Mouse (Mus musculus) liver, postnatal 0 days (tissue): ENCODE measurements at regions not wholly inside any gene's neighbourhood (a gene's known extent, or its start where the extent isn't known, plus 50 kb on each side); places are given as distances from the start of the nearest gene placed in this dataset.

ENCODE experiments used
- ATAC-seq: fragments of 200-750 bp; cut with Nextera tagmentation; 2 replicates; pipeline ENCODE4 v1.8.0; 2017; ENCODE audit warnings: mild to moderate bottlenecking, moderate library complexity
- DNase-seq: peaks from one replicate; pipeline ENCODE4 v3.0.0-alpha.2; 2016
- H3K27ac ChIP-seq: fragments of 300-500 bp; sonication (generic); 2 replicates; pipeline ENCODE4 v1.5.1; 2014; ENCODE audit warnings: antibody characterized with exemption, moderate library complexity, mild to moderate bottlenecking, low read depth
- H3K27me3 ChIP-seq: fragments of 300-500 bp; sonication (generic); 2 replicates; pipeline ENCODE4 v1.6.1; 2014; ENCODE audit warnings: low read length, control low read depth, mixed read lengths; ENCODE audit not compliant: insufficient read depth
- H3K36me3 ChIP-seq: fragments of 300-500 bp; sonication (generic); replicated peaks from 2 replicates; pipeline ENCODE4 v1.6.1; 2014; ENCODE audit warnings: mild to moderate bottlenecking, control low read depth, low read length, moderate library complexity, mixed read lengths; ENCODE audit not compliant: insufficient read depth
- H3K4me1 ChIP-seq: fragments of 300-500 bp; sonication (generic); 2 replicates; pipeline ENCODE4 v1.6.1; 2014; ENCODE audit warnings: antibody characterized with exemption, mild to moderate bottlenecking, control low read depth; ENCODE audit not compliant: insufficient read depth
- H3K4me2 ChIP-seq: fragments of 300-500 bp; sonication (generic); 2 replicates; pipeline ENCODE4 v1.6.1; 2014; ENCODE audit warnings: low read depth, mild to moderate bottlenecking, low read length, moderate library complexity, mixed read lengths
- H3K4me3 ChIP-seq: fragments of 300-500 bp; sonication (generic); 2 replicates; pipeline ENCODE4 v1.5.1; 2014; ENCODE audit warnings: low read depth, low read length
- H3K9ac ChIP-seq: fragments of 300-500 bp; sonication (generic); replicated peaks from 2 replicates; pipeline ENCODE4 v1.6.1; 2014; ENCODE audit warnings: mild to moderate bottlenecking, moderate library complexity
- H3K9me3 ChIP-seq: fragments of 300-500 bp; sonication (generic); 2 replicates; pipeline ENCODE4 v1.6.1; 2016; ENCODE audit warnings: mild to moderate bottlenecking, control low read depth, low read length, mixed read lengths
- CTCF ChIP-seq: sonication (generic); IDR thresholded peaks from 2 replicates; pipeline ENCODE4 v1.5.1; 2016; ENCODE audit warnings: antibody characterized with exemption, low read depth
- EP300 ChIP-seq: IDR thresholded peaks from 2 replicates; pipeline ENCODE4 v1.6.1; 2016; ENCODE audit warnings: antibody characterized with exemption, low read depth, mild to moderate bottlenecking
- WGBS: fragments of 180-500 bp; shearing (Covaris S2); extraction: QIAGEN DNeasy Blood & Tissue Kit; methylation state at CpG from one replicate; pipeline ENCODE4 v1.1.7; 2014; ENCODE audit not compliant: insufficient replicate concordance; 5-methylcytosine and 5-hydroxymethylcytosine counted together

- no peak overlapping the region for H3K27ac ChIP-seq
- no peaks in the 10 kb centered on the region for H3K9me3 ChIP-seq
- no peaks in the 10 kb centered on the region for H3K27me3 ChIP-seq
- no peak for TF ChIP-seq CTCF
- no peak for TF ChIP-seq EP300
- no peak for ATAC-seq
- DNase-seq: no peak
- H3K4me2 ChIP-seq: no peak overlapping the region
- H3K4me1 ChIP-seq: no peaks in the 10 kb centered on the region
- H3K4me3 ChIP-seq: no peak overlapping the region
- H3K36me3 ChIP-seq: no peaks in the 10 kb centered on the region
- H3K9ac ChIP-seq: no peak overlapping the region
- WGBS: 83% methylated on average over 2 of the region's 2 CpGs
Measured at GRCm38 (mm10) chr16:57888553-57888952, 134.0 kb upstream of the Col8a1 start.

GRCm38 (mm10) chr16:57890135-57890534 is 135.6 kb upstream of the Col8a1 start:
- no peak for ATAC-seq
- Histone ChIP-seq H3K9ac (no peak overlapping the region), H3K36me3 (no peaks in the 10 kb centered on the region), H3K4me3 (no peak overlapping the region), H3K27ac (no peak overlapping the region), H3K27me3 (no peaks in the 10 kb centered on the region), H3K4me2 (no peak overlapping the region), H3K4me1 (no peaks in the 10 kb centered on the region), H3K9me3 (no peaks in the 10 kb centered on the region)
- TF ChIP-seq EP300: no peak
- no peak for TF ChIP-seq CTCF
- no peak for DNase-seq
- WGBS: 75% methylated on average over 5 of the region's 5 CpGs

GRCm38 (mm10) chr16:57893111-57893510 is 138.6 kb upstream of the Col8a1 start:
- Histone ChIP-seq H3K4me2 (no peak overlapping the region), H3K9me3 (no peaks in the 10 kb centered on the region), H3K4me3 (no peak overlapping the region), H3K27me3 (no peaks in the 10 kb centered on the region), H3K36me3 (no peaks in the 10 kb centered on the region), H3K27ac (no peak overlapping the region), H3K9ac (no peak overlapping the region), H3K4me1 (no peaks in the 10 kb centered on the region)
- DNase-seq (no peak), ATAC-seq (no peak)
- 78% methylated on average over 2 of the region's 2 CpGs for WGBS
- TF ChIP-seq EP300 (no peak), CTCF (no peak)

- Histone ChIP-seq H3K4me3 (no peak overlapping the region), H3K27me3 (no peaks in the 10 kb centered on the region), H3K9ac (no peak overlapping the region), H3K4me2 (no peak overlapping the region), H3K36me3 (no peaks in the 10 kb centered on the region), H3K9me3 (no peaks in the 10 kb centered on the region), H3K27ac (no peak overlapping the region), H3K4me1 (no peaks in the 10 kb centered on the region)
- TF ChIP-seq EP300: no peak
- no peak for TF ChIP-seq CTCF
- no peak for DNase-seq
- no peak for ATAC-seq
- 79% methylated on average over 5 of the region's 5 CpGs for WGBS
Measured at GRCm38 (mm10) chr16:57893698-57894352, 139.3 kb upstream of the Col8a1 start.

GRCm38 (mm10) chr16:57901006-57901405 is 146.5 kb upstream of the Col8a1 start:
- no peak overlapping the region for H3K9ac ChIP-seq
- H3K27me3 ChIP-seq: no peaks in the 10 kb centered on the region
- H3K4me1 ChIP-seq: no peaks in the 10 kb centered on the region
- H3K36me3 ChIP-seq: no peaks in the 10 kb centered on the region
- H3K4me2 ChIP-seq: no peak overlapping the region
- H3K9me3 ChIP-seq: no peaks in the 10 kb centered on the region
- no peak overlapping the region for H3K4me3 ChIP-seq
- whole genome bisulfite sequencing: 77% methylated on average over 4 of the region's 4 CpGs
- DNase-seq (no peak), ATAC-seq (no peak)
- no peak overlapping the region for H3K27ac ChIP-seq
- TF ChIP-seq EP300: no peak
- TF ChIP-seq CTCF: no peak

GRCm38 (mm10) chr16:57902498-57902897 is 148.0 kb upstream of the Col8a1 start:
- no peak for DNase-seq
- Histone ChIP-seq H3K27ac (peak overlapping the region; percentile 48; the same call in 1 of the 2 replicates), H3K36me3 (no peaks in the 10 kb centered on the region), H3K4me3 (no peak overlapping the region), H3K4me1 (no peaks in the 10 kb centered on the region), H3K27me3 (no peaks in the 10 kb centered on the region), H3K9ac (no peak overlapping the region), H3K9me3 (no peaks in the 10 kb centered on the region), H3K4me2 (no peak overlapping the region)
- WGBS: 26% methylated on average over 3 of the region's 3 CpGs
- ATAC-seq: peak; percentile 62
- TF ChIP-seq CTCF (no peak), EP300 (no peak)

- Histone ChIP-seq H3K9ac (no peak overlapping the region), H3K36me3 (no peaks in the 10 kb centered on the region), H3K9me3 (no peaks in the 10 kb centered on the region), H3K4me2 (no peak overlapping the region), H3K4me1 (no peaks in the 10 kb centered on the region), H3K27me3 (no peaks in the 10 kb centered on the region), H3K27ac (no peak overlapping the region), H3K4me3 (no peak overlapping the region)
- TF ChIP-seq EP300 (no peak), CTCF (no peak)
- WGBS: 63% methylated on average over 2 of the region's 2 CpGs
- DNase-seq (no peak), ATAC-seq (no peak)
Measured at GRCm38 (mm10) chr16:57912001-57912400, 157.5 kb upstream of the Col8a1 start.
